Mouse (Mus musculus): ENCODE data around the gene Cfap206.

DNA sequence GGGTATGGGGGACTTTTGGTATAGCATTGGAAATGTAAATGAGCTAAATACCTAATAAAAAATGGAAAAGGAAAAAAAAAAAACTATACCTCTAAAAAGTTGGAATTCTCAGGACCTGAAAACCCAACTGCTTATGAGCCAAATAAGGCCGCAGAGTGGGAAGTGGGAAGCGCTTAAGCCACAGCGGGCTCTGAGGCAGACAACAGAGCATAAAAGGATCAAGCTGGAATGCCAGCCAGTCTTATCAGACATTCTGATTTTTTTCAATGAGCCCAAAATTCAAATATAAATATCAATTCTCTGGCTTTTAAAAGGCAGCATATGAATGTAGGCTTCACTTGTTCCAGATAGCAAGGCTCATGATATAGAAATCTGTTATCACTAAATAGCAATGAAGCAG lies 42.0 kb downstream of the Cfap206 start:
- TF ChIP-seq CTCF (conservative IDR thresholded peaks at IDR 0.05; ENCODE audit: insufficient read depth, insufficient read length, low read depth, low read length) (no peak), POLR2A (IDR thresholded peaks at IDR 0.05; ENCODE audit: low read depth, low read length) (no peak)

Data from kidney, adult 2 months (tissue).